Mouse (Mus musculus) liver, adult 2 months (tissue): ENCODE results near the gene Cetn4. TPM values are rescaled to one million over a fixed set of nuclear protein-coding genes. Genes with fewer than 3 reads are reported as not detected.
A peak's percentile ranks its signal among the peaks of the same experiment; 100 is the strongest.

Experiments
- DNase-seq: peaks from one replicate; pipeline ENCODE4 v3.0.0-alpha.2; 2011; ENCODE audit warnings: low read depth, low spot score; ENCODE audit errors: extremely low read depth
- H3K27ac ChIP-seq: fragments of 200-500 bp; replicated peaks from 2 replicates; pipeline ENCODE4 v1.5.1; 2012; ENCODE audit warnings: low read depth, mild to moderate bottlenecking, control low read depth, inconsistent platforms, low read length; ENCODE audit not compliant: insufficient read depth
- H3K27me3 ChIP-seq: fragments of 200-500 bp; 2 replicates; pipeline ENCODE4 v1.6.1; 2012; ENCODE audit warnings: mild to moderate bottlenecking, moderate library complexity, low read length, inconsistent platforms; ENCODE audit not compliant: control insufficient read depth, insufficient read depth
- H3K36me3 ChIP-seq: fragments of 200-500 bp; 2 replicates; pipeline ENCODE4 v1.6.1; 2012; ENCODE audit warnings: low read length, inconsistent platforms; ENCODE audit not compliant: control insufficient read depth, insufficient read depth
- H3K4me1 ChIP-seq: fragments of 200-500 bp; 2 replicates; pipeline ENCODE4 v1.6.1; 2011; ENCODE audit warnings: low read length; ENCODE audit not compliant: control insufficient read depth, insufficient read depth
- H3K4me3 ChIP-seq: fragments of 200-500 bp; 2 replicates; pipeline ENCODE4 v1.5.1; 2011; ENCODE audit warnings: low read depth, mild to moderate bottlenecking, control low read depth, low read length, moderate library complexity; ENCODE audit not compliant: insufficient read depth
- H3K79me2 ChIP-seq: fragments of 200-500 bp; 2 replicates; pipeline ENCODE4 v1.6.1; 2012; ENCODE audit warnings: inconsistent platforms, mild to moderate bottlenecking, low read length, moderate library complexity; ENCODE audit not compliant: control insufficient read depth, insufficient read depth
- H3K9ac ChIP-seq: fragments of 200-500 bp; 2 replicates; pipeline ENCODE4 v1.6.1; 2012; ENCODE audit warnings: low read depth, mild to moderate bottlenecking, control low read depth, inconsistent platforms, low read length
- CTCF ChIP-seq: fragments of 200-500 bp; IDR thresholded peaks from 2 replicates; pipeline ENCODE4 v1.5.1; 2011; ENCODE audit warnings: low read depth, low read length, control low read depth
- POLR2A ChIP-seq: fragments of 200-500 bp; IDR thresholded peaks from 2 replicates; pipeline ENCODE4 v1.6.1; 2011; ENCODE audit warnings: low read length, control low read depth; ENCODE audit not compliant: insufficient read depth; ENCODE audit errors: extremely low read depth
- WGBS: fragments of 180-500 bp; shearing (Covaris S2); methylation state at CpG from one replicate; pipeline ENCODE4 v1.1.7; 2018; 5-methylcytosine and 5-hydroxymethylcytosine counted together
- polyA plus RNA-seq: library from polyadenylated mRNA; depleted of rRNA; stranded (reverse); fragments of >200 nt; gene quantifications from 2 replicates; pipeline ENCODE4 v1.2.3, GENCODE M21; 2012
- total RNA-seq: library from RNA; depleted of rRNA; stranded (reverse); fragments of >200 nt; gene quantifications from 2 replicates; pipeline ENCODE4 v1.2.3, GENCODE M21; 2014

Gene Cetn4
- total and polyA plus RNA-seq, 2 experiments, result 0.18 TPM; not detected in 1

DNA sequence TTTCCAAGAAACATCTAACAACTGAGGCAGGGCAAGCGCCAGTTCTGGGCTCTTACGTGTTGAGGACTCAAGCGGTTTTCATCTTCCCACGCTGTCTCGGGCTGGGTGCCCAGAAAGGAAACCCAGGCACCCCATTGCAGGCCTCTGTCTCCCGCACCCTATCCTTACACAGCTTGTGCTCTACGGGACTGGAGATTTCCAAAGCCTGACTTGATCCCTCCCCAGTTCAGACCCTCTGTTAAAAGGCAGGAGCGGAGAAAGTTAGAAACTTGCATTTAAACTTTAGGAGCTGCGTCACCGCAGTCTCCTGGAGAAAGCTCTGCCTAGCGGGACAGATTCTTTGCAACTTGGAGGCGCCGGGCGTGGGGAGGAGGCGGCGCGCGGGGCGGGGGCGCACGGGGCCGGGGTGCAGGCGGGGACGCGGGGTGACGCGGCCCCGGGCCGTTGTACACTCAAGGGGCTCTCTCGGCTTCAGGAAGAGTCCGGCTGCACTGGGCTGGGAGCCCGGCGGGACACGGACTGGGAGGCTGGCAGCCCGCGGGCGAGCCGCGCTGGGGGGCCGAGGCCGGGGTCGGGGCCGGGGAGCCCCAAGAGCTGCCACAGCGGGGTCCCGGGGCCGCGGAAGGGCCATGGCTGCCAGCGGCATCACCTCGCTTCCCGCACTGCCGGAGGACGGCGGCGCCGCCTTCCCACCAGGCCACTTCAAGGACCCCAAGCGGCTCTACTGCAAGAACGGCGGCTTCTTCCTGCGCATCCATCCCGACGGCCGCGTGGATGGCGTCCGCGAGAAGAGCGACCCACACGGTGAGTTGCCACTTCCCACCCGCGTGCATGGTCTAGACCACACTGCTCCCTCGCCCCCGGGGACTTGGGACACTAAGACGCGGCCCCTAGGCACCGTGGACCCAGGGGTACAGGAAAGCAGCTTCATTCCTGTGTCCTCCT, 36.0 kb upstream of the Cetn4 start, which contains the start of gene Fgf2:
Gene Fgf2 (plus strand): TSS at position 126 of the 945 bp plus-strand sequence.
- no peaks in the 10 kb centered on the region; the same call in 1 of the 2 replicates for H3K4me1 ChIP-seq
- TF ChIP-seq CTCF, result no peak
- TF ChIP-seq POLR2A, result no peak
- no peak within 1 kb of the TSS for H3K27ac ChIP-seq
- no peak for DNase-seq
- H3K36me3 ChIP-seq, result no peaks in the 10 kb centered on the region
- peaks cover 15% of the 10 kb centered on the region; the same call in 1 of the 2 replicates for H3K27me3 ChIP-seq
- H3K4me3 ChIP-seq, result peak within 1 kb of the TSS; percentile 63
- H3K79me2 ChIP-seq, result no peaks in the 10 kb centered on the region
- WGBS, result 4% methylated on average over 66 of the region's 75 CpGs
- peak within 1 kb of the TSS; percentile 57 for H3K9ac ChIP-seq

DNA sequence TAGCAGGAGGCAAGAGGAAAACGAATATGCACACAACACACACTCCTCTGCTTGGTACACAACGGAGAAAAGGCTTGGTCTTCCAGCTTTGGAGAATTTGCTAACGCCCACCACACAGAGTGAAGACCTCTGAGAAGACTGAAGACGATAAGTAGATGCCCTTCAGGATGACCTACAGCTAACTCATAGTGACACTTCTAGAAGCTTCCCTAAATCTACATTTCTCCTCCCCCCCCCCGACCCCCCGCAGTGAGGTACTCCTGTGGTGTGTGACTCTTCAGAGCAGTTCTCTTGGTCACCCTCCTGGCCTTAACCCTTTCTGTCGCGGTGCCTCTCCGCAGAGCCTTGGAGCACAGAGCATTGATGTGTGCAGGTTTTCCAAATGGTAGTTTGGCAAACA, 35.2 kb upstream of the Cetn4 start:
- TF ChIP-seq CTCF (no peak), POLR2A (no peak)
- WGBS, result 46% methylated on average over 9 of the region's 9 CpGs
- Histone ChIP-seq H3K4me3 (no peak overlapping the region), H3K79me2 (no peaks in the 10 kb centered on the region), H3K4me1 (peaks cover 4% of the 10 kb centered on the region; the same call in 1 of the 2 replicates), H3K27me3 (peaks cover 15% of the 10 kb centered on the region; the same call in 1 of the 2 replicates), H3K36me3 (no peaks in the 10 kb centered on the region), H3K27ac (no peak overlapping the region), H3K9ac (no peak overlapping the region)
- no peak for DNase-seq

DNA sequence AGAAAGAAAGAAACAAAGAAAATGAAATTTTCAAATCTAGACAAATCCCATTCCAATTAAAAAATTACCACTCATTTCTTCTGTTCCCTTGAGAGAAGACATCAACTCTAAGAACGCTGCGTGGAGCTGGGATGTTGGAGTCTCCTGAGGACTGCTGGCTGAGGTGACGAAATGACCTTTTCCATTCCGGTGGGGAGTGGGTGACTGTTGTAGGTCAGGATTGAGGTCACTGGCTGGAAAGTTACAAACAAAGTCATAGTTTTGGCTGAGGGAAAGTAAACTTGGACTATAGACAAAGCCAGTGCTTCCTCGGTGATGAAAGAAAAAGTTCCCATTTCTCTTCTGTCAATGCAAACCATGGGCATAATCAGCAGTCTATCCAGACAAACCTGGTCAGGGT, 30.3 kb upstream of the Cetn4 start:
- Histone ChIP-seq H3K79me2 (no peaks in the 10 kb centered on the region), H3K9ac (no peak overlapping the region), H3K27me3 (peaks cover 4% of the 10 kb centered on the region; the same call in 1 of the 2 replicates), H3K36me3 (no peaks in the 10 kb centered on the region), H3K27ac (no peak overlapping the region), H3K4me3 (no peak overlapping the region), H3K4me1 (peaks cover 4% of the 10 kb centered on the region; the same call in 1 of the 2 replicates)
- TF ChIP-seq CTCF (no peak), POLR2A (no peak)
- DNase-seq, result peak; percentile 46
- WGBS, result 16% methylated on average over 5 of the region's 5 CpGs

DNA sequence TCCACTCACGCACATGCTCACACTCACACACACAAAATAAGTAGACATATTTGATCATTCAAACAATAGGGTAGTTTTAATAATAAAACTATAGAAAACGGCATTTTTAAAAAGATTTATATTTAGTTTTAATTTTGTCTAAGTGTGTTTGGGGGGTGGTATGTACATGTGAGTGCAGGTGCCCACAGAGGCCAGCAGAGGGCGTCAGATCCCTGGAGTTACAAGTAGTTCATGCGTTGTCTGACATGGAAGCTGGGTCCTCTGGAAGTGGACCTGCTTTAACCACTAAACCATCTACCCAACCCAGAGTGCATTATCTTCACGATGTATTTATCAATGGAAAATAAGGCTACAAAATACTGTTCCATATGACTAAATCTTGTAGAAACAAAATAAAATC, 28.6 kb upstream of the Cetn4 start:
- 70% methylated on average over 5 of the region's 5 CpGs for WGBS
- peak; percentile 81 for TF ChIP-seq CTCF
- TF ChIP-seq POLR2A, result no peak
- Histone ChIP-seq H3K9ac (no peak overlapping the region), H3K4me1 (peaks cover 4% of the 10 kb centered on the region; the same call in 1 of the 2 replicates), H3K27ac (no peak overlapping the region), H3K4me3 (no peak overlapping the region), H3K27me3 (no peaks in the 10 kb centered on the region), H3K36me3 (no peaks in the 10 kb centered on the region), H3K79me2 (no peaks in the 10 kb centered on the region)
- peak; percentile 64 for DNase-seq

DNA sequence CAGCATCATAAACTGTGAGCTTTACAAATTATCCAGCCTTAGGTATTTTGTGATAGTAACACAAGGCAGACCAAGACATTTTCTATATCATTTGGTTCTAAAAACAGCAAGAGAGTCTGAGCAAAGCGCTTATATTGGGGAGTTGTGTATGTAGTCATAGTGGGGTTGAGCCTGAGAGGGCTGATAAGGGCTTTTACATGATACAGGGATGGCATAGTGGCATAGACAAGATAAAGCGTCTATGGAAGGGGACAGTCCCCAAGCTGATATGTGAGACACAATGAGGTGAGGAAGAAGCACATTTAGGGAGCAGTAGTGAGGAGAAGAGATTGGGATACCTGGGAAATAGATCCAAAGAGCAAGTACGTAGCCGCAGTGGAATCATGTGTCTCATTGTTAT, 21.5 kb upstream of the Cetn4 start:
- Histone ChIP-seq H3K79me2 (no peaks in the 10 kb centered on the region), H3K36me3 (no peaks in the 10 kb centered on the region), H3K9ac (no peak overlapping the region), H3K27me3 (no peaks in the 10 kb centered on the region), H3K27ac (no peak overlapping the region), H3K4me1 (no peaks in the 10 kb centered on the region), H3K4me3 (no peak overlapping the region)
- 94% methylated on average over 4 of the region's 4 CpGs for WGBS
- TF ChIP-seq CTCF (no peak), POLR2A (no peak)
- no peak for DNase-seq
